Mouse (Mus musculus): ENCODE data around the gene Nosip.

Nosip gene

GRCm38 (mm10) chr7:45067190-45067999 is 5.2 kb downstream of the Nosip start:
- TF ChIP-seq GATA4 (IDR thresholded peaks at IDR 0.05; ENCODE audit: insufficient replicate concordance, low read length): no peak

- no peak for TF ChIP-seq GATA4 (IDR thresholded peaks at IDR 0.05; ENCODE audit: insufficient replicate concordance, low read length)
These were observed 5.7 kb downstream of the Nosip start for GRCm38 (mm10) chr7:45068000-45068318.

GRCm38 (mm10) chr7:45069671-45070070 is 7.4 kb downstream of the Nosip start:
- TF ChIP-seq GATA4 (IDR thresholded peaks at IDR 0.05; ENCODE audit: insufficient replicate concordance, low read length): no peak

- no peak for TF ChIP-seq GATA4 (IDR thresholded peaks at IDR 0.05; ENCODE audit: insufficient replicate concordance, low read length)
These were observed 10.0 kb downstream of the Nosip start for GRCm38 (mm10) chr7:45072230-45072629.

- TF ChIP-seq GATA4 (IDR thresholded peaks at IDR 0.05; ENCODE audit: insufficient replicate concordance, low read length): no peak
These were observed 11.0 kb downstream of the Nosip start for GRCm38 (mm10) chr7:45073171-45073707.

- no peak for TF ChIP-seq GATA4 (IDR thresholded peaks at IDR 0.05; ENCODE audit: insufficient replicate concordance, low read length)
These were observed 11.7 kb downstream of the Nosip start for GRCm38 (mm10) chr7:45073949-45074348.

- no peak for TF ChIP-seq GATA4 (IDR thresholded peaks at IDR 0.05; ENCODE audit: insufficient replicate concordance, low read length)
These were observed 13.2 kb downstream of the Nosip start for GRCm38 (mm10) chr7:45075405-45075804.

GRCm38 (mm10) chr7:45076501-45076900 is 14.3 kb downstream of the Nosip start:
- TF ChIP-seq GATA4 (IDR thresholded peaks at IDR 0.05; ENCODE audit: insufficient replicate concordance, low read length): no peak

- no peak for TF ChIP-seq GATA4 (IDR thresholded peaks at IDR 0.05; ENCODE audit: insufficient replicate concordance, low read length)
These were observed 15.1 kb downstream of the Nosip start for GRCm38 (mm10) chr7:45077322-45077721.

- no peak for TF ChIP-seq GATA4 (IDR thresholded peaks at IDR 0.05; ENCODE audit: insufficient replicate concordance, low read length)
These were observed 15.6 kb downstream of the Nosip start for GRCm38 (mm10) chr7:45077829-45078228.

GRCm38 (mm10) chr7:45078513-45078912 is 16.3 kb downstream of the Nosip start:
- TF ChIP-seq GATA4 (IDR thresholded peaks at IDR 0.05; ENCODE audit: insufficient replicate concordance, low read length): no peak

- no peak for TF ChIP-seq GATA4 (IDR thresholded peaks at IDR 0.05; ENCODE audit: insufficient replicate concordance, low read length)
These were observed 17.6 kb downstream of the Nosip start for GRCm38 (mm10) chr7:45079856-45080255.

- no peak for TF ChIP-seq GATA4 (IDR thresholded peaks at IDR 0.05; ENCODE audit: insufficient replicate concordance, low read length)
These were observed 18.8 kb downstream of the Nosip start for GRCm38 (mm10) chr7:45081016-45081415.

- no peak for TF ChIP-seq GATA4 (IDR thresholded peaks at IDR 0.05; ENCODE audit: insufficient replicate concordance, low read length)
These were observed 20.4 kb downstream of the Nosip start for GRCm38 (mm10) chr7:45082401-45083299.

GRCm38 (mm10) chr7:45083300-45083890 is 21.2 kb downstream of the Nosip start:
- TF ChIP-seq GATA4 (IDR thresholded peaks at IDR 0.05; ENCODE audit: insufficient replicate concordance, low read length): no peak
